Mouse (Mus musculus) kidney, adult 18-20 months (tissue): ENCODE measurements around the gene Gm7347.
"Not testable (repeated sequence)": the region's sequence is repeated elsewhere in the genome, so short reads cannot be mapped to it uniquely, and the experiment has no call there.

Experiments
- DNase-seq: peaks from one replicate; pipeline ENCODE4 v3.0.0; 2021

Gm7347 gene

GRCm38 (mm10) chr5:26058481-26058880 is at the start of gene Gm7347:
Gm7347 (minus strand) TSS chr5:26058581.
- not testable (repeated sequence) for DNase-seq

DNA sequence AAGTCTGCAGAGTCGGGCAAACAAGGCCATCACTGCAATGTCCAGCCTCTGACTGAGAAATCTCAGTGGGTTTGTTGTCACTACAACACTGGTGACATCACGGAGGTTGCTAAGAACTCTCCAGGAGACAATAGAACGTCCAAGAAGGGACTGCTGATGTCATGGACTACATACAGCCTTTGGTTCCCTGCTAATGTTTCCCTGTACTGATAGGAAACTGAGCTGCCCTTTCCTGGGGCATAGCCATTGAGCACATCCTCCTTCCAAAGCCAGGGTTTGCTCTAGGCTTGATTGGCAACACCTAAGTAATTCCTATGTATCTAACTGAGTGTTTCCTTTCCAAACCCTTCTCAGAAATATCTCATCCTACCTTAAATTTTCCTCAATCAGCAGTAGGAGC is 46.9 kb upstream of the Gm7347 start, which contains the start of gene 5031410I06Rik:
5031410I06Rik (minus strand) TSS at position 101 of the 400 bp plus-strand sequence.
- not testable (repeated sequence) for DNase-seq

DNA sequence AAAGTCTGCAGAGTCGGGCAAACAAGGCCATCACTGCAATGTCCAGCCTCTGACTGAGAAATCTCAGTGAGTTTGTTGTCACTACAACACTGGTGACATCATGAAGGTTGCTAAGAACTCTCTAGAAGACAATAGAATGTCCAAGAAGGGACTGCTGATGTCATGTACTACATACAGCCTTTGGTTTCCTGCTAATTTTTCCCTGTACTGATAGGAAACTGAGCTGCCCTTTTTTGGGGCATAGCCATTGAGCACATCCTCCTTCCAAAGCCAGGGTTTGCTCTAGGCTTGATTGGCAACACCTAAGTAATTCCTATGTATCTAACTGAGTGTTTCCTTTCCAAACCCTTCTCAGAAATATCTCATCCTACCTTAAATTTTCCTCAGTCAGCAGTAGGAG is 30.8 kb upstream of the Gm7347 start, which contains the start of gene Gm10471:
Gm10471 (minus strand) TSS at position 101 of the 400 bp plus-strand sequence.
- DNase-seq = not testable (repeated sequence)

DNA sequence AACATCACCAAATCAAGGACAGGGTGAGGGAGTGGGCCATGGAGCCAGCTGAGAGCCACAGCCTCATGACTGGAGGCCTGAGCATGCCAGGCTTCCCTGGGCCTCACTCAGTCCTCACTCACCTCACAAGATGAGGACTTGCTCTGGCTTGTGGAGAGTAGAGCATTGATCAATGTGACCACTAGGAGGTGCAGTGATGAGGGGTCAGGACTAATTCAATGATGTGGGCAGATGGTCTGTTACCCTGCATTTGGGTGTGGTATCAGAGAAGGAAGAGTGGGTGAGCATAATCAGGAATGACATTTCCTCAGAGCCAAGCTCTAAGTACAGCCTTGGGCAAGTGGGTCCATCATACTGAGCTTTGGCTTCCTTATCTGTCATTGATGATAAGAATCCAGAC is 20.6 kb upstream of the Gm7347 start:
- not testable (repeated sequence) for DNase-seq

DNA sequence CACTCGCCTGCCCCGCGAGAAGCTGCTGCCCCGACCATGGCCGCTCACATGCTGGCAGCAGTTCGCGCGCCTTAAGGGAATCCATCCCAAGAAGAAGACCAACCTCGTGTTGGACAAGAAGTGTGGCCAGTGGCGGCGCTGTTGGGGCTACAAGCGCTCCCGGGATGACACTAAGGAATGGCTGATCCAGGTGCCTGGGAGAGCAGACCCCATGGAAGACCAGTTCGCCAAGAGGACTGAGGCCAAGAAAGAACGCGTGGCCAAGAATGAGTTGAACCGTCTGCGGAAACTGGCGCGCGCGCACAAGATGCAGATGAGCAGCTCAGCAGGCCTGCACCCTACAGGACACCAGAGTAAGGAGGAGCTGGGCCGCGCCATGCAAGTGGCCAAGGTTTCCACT is 12.3 kb upstream of the Gm7347 start:
- DNase-seq = no peak

- not testable (repeated sequence) for DNase-seq
These were observed 18.9 kb downstream of the Gm7347 start, which contains the start of gene Speer4a for GRCm38 (mm10) chr5:26039458-26039857. Speer4a (minus strand) TSS chr5:26039558.

DNA sequence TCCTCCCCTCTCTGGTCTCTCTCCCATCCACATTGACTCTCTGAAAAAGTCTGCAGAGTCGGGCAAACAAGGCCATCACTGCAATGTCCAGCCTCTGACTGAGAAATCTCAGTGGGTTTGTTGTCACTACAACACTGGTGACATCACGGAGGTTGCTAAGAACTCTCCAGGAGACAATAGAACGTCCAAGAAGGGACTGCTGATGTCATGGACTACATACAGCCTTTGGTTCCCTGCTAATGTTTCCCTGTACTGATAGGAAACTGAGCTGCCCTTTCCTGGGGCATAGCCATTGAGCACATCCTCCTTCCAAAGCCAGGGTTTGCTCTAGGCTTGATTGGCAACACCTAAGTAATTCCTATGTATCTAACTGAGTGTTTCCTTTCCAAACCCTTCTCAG is 35.6 kb downstream of the Gm7347 start, which contains the start of gene Gm5862:
Gm5862 (minus strand) TSS at position 101 of the 400 bp plus-strand sequence.
- not testable (repeated sequence) for DNase-seq

GRCm38 (mm10) chr5:26007697-26008096 is 50.7 kb downstream of the Gm7347 start:
- not testable (repeated sequence) for DNase-seq

GRCm38 (mm10) chr5:26006937-26007695 is 51.3 kb downstream of the Gm7347 start:
- DNase-seq = not testable (repeated sequence)

GRCm38 (mm10) chr5:26004698-26005097 is 53.7 kb downstream of the Gm7347 start, which contains the start of gene Gm1979:
Gm1979 (minus strand) TSS chr5:26004798.
- DNase-seq = not testable (repeated sequence)
